Mouse (Mus musculus): ENCODE results near the gene Cdc42se2.

Gene Cdc42se2

GRCm38 (mm10) chr11:54709645-54710044, 77.8 kb downstream of the Cdc42se2 start:
- ATAC-seq (ENCODE audit: low TSS enrichment): peak; percentile 75; the same call in 1 of the 2 replicates

- no peak for ATAC-seq (ENCODE audit: low TSS enrichment)
Measured at GRCm38 (mm10) chr11:54708153-54708552, 79.3 kb downstream of the Cdc42se2 start.

GRCm38 (mm10) chr11:54703306-54703705, 84.2 kb downstream of the Cdc42se2 start:
- peak; percentile 58; the same call in 1 of the 2 replicates for ATAC-seq (ENCODE audit: low TSS enrichment)

- ATAC-seq (ENCODE audit: low TSS enrichment): no peak
Measured at GRCm38 (mm10) chr11:54701848-54702247, 85.6 kb downstream of the Cdc42se2 start.

- ATAC-seq (ENCODE audit: low TSS enrichment): no peak
Measured at GRCm38 (mm10) chr11:54699972-54700371, 87.5 kb downstream of the Cdc42se2 start.

GRCm38 (mm10) chr11:54698636-54699035, 88.8 kb downstream of the Cdc42se2 start:
- no peak for ATAC-seq (ENCODE audit: low TSS enrichment)

- ATAC-seq (ENCODE audit: low TSS enrichment): no peak
Measured at GRCm38 (mm10) chr11:54697611-54698010, 89.9 kb downstream of the Cdc42se2 start.

- no peak for ATAC-seq (ENCODE audit: low TSS enrichment)
Measured at GRCm38 (mm10) chr11:54695951-54696350, 91.5 kb downstream of the Cdc42se2 start.

GRCm38 (mm10) chr11:54694291-54694690, 93.2 kb downstream of the Cdc42se2 start:
- no peak for ATAC-seq (ENCODE audit: low TSS enrichment)

- ATAC-seq (ENCODE audit: low TSS enrichment): no peak
Measured at GRCm38 (mm10) chr11:54693696-54694095, 93.8 kb downstream of the Cdc42se2 start.

- peak; percentile 52; the same call in 1 of the 2 replicates for ATAC-seq (ENCODE audit: low TSS enrichment)
Measured at GRCm38 (mm10) chr11:54691179-54691578, 96.3 kb downstream of the Cdc42se2 start.

- no peak for ATAC-seq (ENCODE audit: low TSS enrichment)
Measured at GRCm38 (mm10) chr11:54690171-54690570, 97.3 kb downstream of the Cdc42se2 start.

- ATAC-seq (ENCODE audit: low TSS enrichment): no peak
Measured at GRCm38 (mm10) chr11:54684831-54685230, 102.6 kb downstream of the Cdc42se2 start.

GRCm38 (mm10) chr11:54679141-54679540, 108.3 kb downstream of the Cdc42se2 start:
- ATAC-seq (ENCODE audit: low TSS enrichment): no peak

- ATAC-seq (ENCODE audit: low TSS enrichment): peak; percentile 88
Measured at GRCm38 (mm10) chr11:54675792-54676489, 111.5 kb downstream of the Cdc42se2 start.

- no peak for ATAC-seq (ENCODE audit: low TSS enrichment)
Measured at GRCm38 (mm10) chr11:54673575-54674298, 113.7 kb downstream of the Cdc42se2 start.

Measured in frontal cortex, adult (tissue).